Mouse (Mus musculus): Measurements from ENCODE around the gene Sec22c.

Sec22c gene

GRCm38 (mm10) chr9:121690734-121691133 is 14.6 kb downstream of the Sec22c start:
- no peak for DNase-seq

GRCm38 (mm10) chr9:121690200-121690651 is 15.1 kb downstream of the Sec22c start:
- peak; percentile 70 for DNase-seq

GRCm38 (mm10) chr9:121684702-121685101 is 20.6 kb downstream of the Sec22c start:
- no peak for DNase-seq

- no peak for DNase-seq
Observed at GRCm38 (mm10) chr9:121682037-121682680, 23.1 kb downstream of the Sec22c start.

- no peak for DNase-seq
Observed at GRCm38 (mm10) chr9:121681191-121681590, 24.1 kb downstream of the Sec22c start.

- DNase-seq = peak; percentile 52
Observed at GRCm38 (mm10) chr9:121679549-121679948, 25.7 kb downstream of the Sec22c start.

GRCm38 (mm10) chr9:121677476-121677875 is 27.8 kb downstream of the Sec22c start:
- no peak for DNase-seq

GRCm38 (mm10) chr9:121677069-121677468 is 28.2 kb downstream of the Sec22c start:
- DNase-seq = no peak

GRCm38 (mm10) chr9:121675556-121675955 is 29.7 kb downstream of the Sec22c start:
- DNase-seq = no peak

- DNase-seq = no peak
Observed at GRCm38 (mm10) chr9:121675011-121675410, 30.3 kb downstream of the Sec22c start.

- no peak for DNase-seq
Observed at GRCm38 (mm10) chr9:121673716-121674115, 31.6 kb downstream of the Sec22c start.

- no peak for DNase-seq
Observed at GRCm38 (mm10) chr9:121672311-121672710, 33.0 kb downstream of the Sec22c start.

- DNase-seq = peak; percentile 40
Observed at GRCm38 (mm10) chr9:121671300-121671699, 34.0 kb downstream of the Sec22c start.

- DNase-seq = peak; percentile 46
Observed at GRCm38 (mm10) chr9:121669348-121669791, 35.9 kb downstream of the Sec22c start.

GRCm38 (mm10) chr9:121667822-121668221 is 37.5 kb downstream of the Sec22c start:
- peak; percentile 43 for DNase-seq

- peak; percentile 77 for DNase-seq
Observed at GRCm38 (mm10) chr9:121666957-121667630, 38.2 kb downstream of the Sec22c start.

GRCm38 (mm10) chr9:121664104-121664503 is 41.2 kb downstream of the Sec22c start:
- peak; percentile 72 for DNase-seq

- no peak for DNase-seq
Observed at GRCm38 (mm10) chr9:121663467-121663866, 41.8 kb downstream of the Sec22c start.

GRCm38 (mm10) chr9:121659791-121660190 is 45.5 kb downstream of the Sec22c start:
- DNase-seq = no peak

GRCm38 (mm10) chr9:121658248-121658647 is 47.0 kb downstream of the Sec22c start:
- no peak for DNase-seq

- no peak for DNase-seq
Observed at GRCm38 (mm10) chr9:121657143-121657542, 48.1 kb downstream of the Sec22c start.

- no peak for DNase-seq
Observed at GRCm38 (mm10) chr9:121656322-121656721, 49.0 kb downstream of the Sec22c start.

GRCm38 (mm10) chr9:121653668-121654067 is 51.6 kb downstream of the Sec22c start:
- DNase-seq = no peak

GRCm38 (mm10) chr9:121647026-121647425 is 58.3 kb downstream of the Sec22c start:
- no peak for DNase-seq

Data from right cerebral cortex, adult 18-20 months (tissue).